ENCODE assay signal across 25 mouse cellular contexts in the genomic region with DNA sequence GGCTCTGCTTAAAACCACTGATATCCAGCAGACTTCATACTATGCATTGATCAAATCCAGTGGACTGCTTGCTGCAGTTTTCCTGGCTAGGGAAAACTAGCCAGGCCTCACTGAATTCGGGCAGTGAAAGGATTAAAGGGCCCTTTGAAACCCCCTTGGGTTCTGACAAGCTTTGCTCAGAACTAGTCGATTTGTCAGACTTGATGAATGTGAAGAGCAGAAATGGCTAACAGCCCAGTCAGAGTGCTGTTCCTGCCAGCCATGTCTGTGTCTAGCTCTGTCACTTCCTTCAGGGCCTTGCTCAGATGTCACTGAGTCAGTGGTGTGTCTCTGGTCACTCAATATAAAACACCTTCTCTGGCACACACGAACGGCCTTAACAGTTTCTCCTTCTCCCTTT.
DNase-seq lines count a peak whose midpoint lies in the region; ATAC-seq and TF ChIP-seq lines count a peak whose summit lies in the region.
"Had no signal": no experiment of that assay in that cellular context is flagged by ENCODE, and none has a peak within 500 bp of the region (broad histone marks: within the 10 kb centered on the region; RNA-seq: fewer than 3 reads in every experiment).

No protein-coding gene starts in this region.

- H3K27me3 ChIP-seq in forebrain, embryonic 15.5 days = no peaks in the 10 kb centered on the region
- no peaks in the 10 kb centered on the region for H3K27me3 ChIP-seq in forebrain, postnatal 0 days (ENCODE audit: insufficient read depth, low read length)
- H3K27me3 ChIP-seq in hindbrain, postnatal 0 days (ENCODE audit: insufficient read depth, low read length) = no peaks in the 10 kb centered on the region
- no peaks in the 10 kb centered on the region for H3K27me3 ChIP-seq in hindbrain, embryonic 12.5 days
- H3K27me3 ChIP-seq: embryonic facial prominence, embryonic 15.5 days; heart, embryonic 15.5 days; intestine, embryonic 15.5 days; Patski had no signal

- DNase-seq in forebrain, postnatal 0 days = no peak
- DNase-seq in hindbrain, postnatal 0 days (ENCODE audit: low spot score) = peak; percentile 62
- peak; percentile 11 for DNase-seq in lung, postnatal 10 days
- DNase-seq in lung, postnatal 25 days (ENCODE audit: low spot score) = no peak
- peak; percentile 27 for DNase-seq in fibroblast of lung, adult 2 months (ENCODE audit: low read depth)
- DNase-seq: adrenal gland, adult 8-10 months; adrenal gland, postnatal 36 days; B cell, adult 2 months; cerebellum, adult 11 months; cerebellum, adult 8-10 months; embryo, embryonic 11 days; gastrocnemius, postnatal 14 days had no signal

- H3K4me2 ChIP-seq in forebrain, embryonic 15.5 days (replicated peaks) = no peak overlapping the region
- no peak overlapping the region for H3K4me2 ChIP-seq in forebrain, postnatal 0 days (ENCODE audit: low read depth)
- no peak overlapping the region for H3K4me2 ChIP-seq in hindbrain, postnatal 0 days (ENCODE audit: low read depth, low read length)
- no peak overlapping the region for H3K4me2 ChIP-seq in hindbrain, embryonic 12.5 days (replicated peaks)
- H3K4me2 ChIP-seq: embryonic facial prominence, embryonic 15.5 days; heart, embryonic 11.5 days; heart, embryonic 15.5 days; intestine, embryonic 15.5 days had no signal

- H3K27ac ChIP-seq in forebrain, embryonic 15.5 days (replicated peaks) = 0 out of 2 replicates have a peak overlapping the region, but pooled peaks have one; percentile 1
- H3K27ac ChIP-seq in forebrain, postnatal 0 days (ENCODE audit: low read depth, low read length) = no peak overlapping the region
- peak overlapping the region; percentile 7; the same call in 1 of the 2 replicates for H3K27ac ChIP-seq in hindbrain, postnatal 0 days
- H3K27ac ChIP-seq in hindbrain, embryonic 12.5 days = no peak overlapping the region
- H3K27ac ChIP-seq: embryonic facial prominence, embryonic 15.5 days; heart, embryonic 15.5 days; hindbrain, embryonic 10.5 days; intestine, embryonic 15.5 days had no signal

- no peaks in the 10 kb centered on the region for H3K9me3 ChIP-seq in forebrain, embryonic 15.5 days
- no peaks in the 10 kb centered on the region for H3K9me3 ChIP-seq in forebrain, postnatal 0 days (ENCODE audit: low read length)
- no peaks in the 10 kb centered on the region for H3K9me3 ChIP-seq in hindbrain, postnatal 0 days (ENCODE audit: low read length)
- H3K9me3 ChIP-seq in hindbrain, embryonic 12.5 days (replicated peaks) = no peaks in the 10 kb centered on the region
- H3K9me3 ChIP-seq: embryonic facial prominence, embryonic 15.5 days; G1E; heart, embryonic 15.5 days; hindbrain, embryonic 10.5 days; intestine, embryonic 15.5 days had no signal

- 60% methylated on average over 4 of the region's 4 CpGs for WGBS in forebrain, embryonic 15.5 days
- 43% methylated on average over 4 of the region's 4 CpGs for WGBS in forebrain, postnatal 0 days
- WGBS in hindbrain, postnatal 0 days = 53% methylated on average over 4 of the region's 4 CpGs
- 88% methylated on average over 4 of the region's 4 CpGs for WGBS in hindbrain, embryonic 12.5 days

- H3K4me3 ChIP-seq in forebrain, embryonic 15.5 days = no peak overlapping the region
- H3K4me3 ChIP-seq in forebrain, postnatal 0 days (ENCODE audit: low read depth, low read length) = no peak overlapping the region
- H3K4me3 ChIP-seq in hindbrain, postnatal 0 days (ENCODE audit: low read length) = no peak overlapping the region
- no peak overlapping the region for H3K4me3 ChIP-seq in hindbrain, embryonic 12.5 days
- H3K4me3 ChIP-seq: embryonic facial prominence, embryonic 15.5 days; erythroblast, embryonic 14.5 days; heart, embryonic 15.5 days; hindbrain, embryonic 10.5 days; intestine, embryonic 15.5 days had no signal

- TF ChIP-seq CTCF in forebrain, postnatal 0 days (IDR thresholded peaks at IDR 0.05; ENCODE audit: low read depth) = no peak
- TF ChIP-seq CTCF in hindbrain, postnatal 0 days (IDR thresholded peaks at IDR 0.05; ENCODE audit: low read depth) = no peak

- no peaks in the 10 kb centered on the region for H3K36me3 ChIP-seq in forebrain, embryonic 15.5 days
- no peaks in the 10 kb centered on the region for H3K36me3 ChIP-seq in forebrain, postnatal 0 days (ENCODE audit: insufficient read depth)
- H3K36me3 ChIP-seq in hindbrain, postnatal 0 days (ENCODE audit: insufficient read depth, low read length) = no peaks in the 10 kb centered on the region
- H3K36me3 ChIP-seq in hindbrain, embryonic 12.5 days = no peaks in the 10 kb centered on the region
- H3K36me3 ChIP-seq: G1E; heart, embryonic 15.5 days; intestine, embryonic 15.5 days had no signal

- no peak for ATAC-seq in forebrain, embryonic 15.5 days (replicated peaks)
- ATAC-seq in forebrain, postnatal 0 days = no peak
- no peak for ATAC-seq in hindbrain, postnatal 0 days
- ATAC-seq in hindbrain, embryonic 12.5 days (ENCODE audit: low FRiP score) = no peak
- ATAC-seq in activated CD4-positive, CD25-positive, alpha-beta regulatory T cell, adult 4 months = no peak
- ATAC-seq: CD4-positive, CD25-positive, alpha-beta regulatory T cell, adult 4 months; forebrain, embryonic 16.5 days; intestine, embryonic 15.5 days; Patski had no signal

- H3K9ac ChIP-seq in forebrain, embryonic 15.5 days (replicated peaks) = no peak overlapping the region
- H3K9ac ChIP-seq in forebrain, postnatal 0 days = no peak overlapping the region
- H3K9ac ChIP-seq in hindbrain, postnatal 0 days (replicated peaks; ENCODE audit: low read length) = no peak overlapping the region
- H3K9ac ChIP-seq in hindbrain, embryonic 12.5 days = no peak overlapping the region
- H3K9ac ChIP-seq: embryonic facial prominence, embryonic 15.5 days; heart, embryonic 15.5 days; intestine, embryonic 15.5 days had no signal

- no peaks in the 10 kb centered on the region for H3K4me1 ChIP-seq in forebrain, embryonic 15.5 days
- no peaks in the 10 kb centered on the region for H3K4me1 ChIP-seq in forebrain, postnatal 0 days (ENCODE audit: insufficient read depth)
- H3K4me1 ChIP-seq in hindbrain, postnatal 0 days (ENCODE audit: insufficient read depth, low read length) = no peaks in the 10 kb centered on the region; the same call in 1 of the 2 replicates
- H3K4me1 ChIP-seq in hindbrain, embryonic 12.5 days = no peaks in the 10 kb centered on the region
- H3K4me1 ChIP-seq: embryonic facial prominence, embryonic 15.5 days; hindbrain, embryonic 10.5 days; intestine, embryonic 15.5 days had no signal

Comparison
In these comparisons a context has a peak if more than half of its experiments do, and no peak if none do; other contexts are left out.
1. H3K27ac ChIP-seq: peak in forebrain, embryonic 15.5 days (single experiment) and hindbrain, postnatal 0 days (single experiment); none in forebrain, postnatal 0 days (single experiment) and hindbrain, embryonic 12.5 days (single experiment).
2. DNase-seq: peak in hindbrain, postnatal 0 days (single experiment), lung, postnatal 10 days (single experiment) and fibroblast of lung, adult 2 months (single experiment); none in forebrain, postnatal 0 days (single experiment) and lung, postnatal 25 days (single experiment).